Comparison of ENCODE assay signal across 8 mouse cellular contexts in genomic region chr10:81217964-81218363, GRCm38 (mm10). TPM values are rescaled to one million over a fixed set of nuclear protein-coding genes. Genes with fewer than 3 reads are reported as not detected.
DNase-seq lines count a peak whose midpoint lies in the region; ATAC-seq and TF ChIP-seq lines count a peak whose summit lies in the region.

No protein-coding gene starts in this region.

- H3K4me3 ChIP-seq in forebrain, embryonic 11.5 days (ENCODE audit: low read depth, low read length), result no peak overlapping the region
- H3K4me3 ChIP-seq in intestine, embryonic 16.5 days (ENCODE audit: low read length), result no peak overlapping the region
- H3K4me3 ChIP-seq in lung, embryonic 14.5 days (ENCODE audit: low read depth, low read length), result no peak overlapping the region

- no peak overlapping the region for H3K27ac ChIP-seq in forebrain, embryonic 11.5 days (ENCODE audit: low read depth, low read length)
- no peak overlapping the region for H3K27ac ChIP-seq in intestine, embryonic 16.5 days (ENCODE audit: low read length)
- H3K27ac ChIP-seq in lung, embryonic 14.5 days (ENCODE audit: low read depth), result no peak overlapping the region

- no peaks in the 10 kb centered on the region for H3K9me3 ChIP-seq in forebrain, embryonic 11.5 days (ENCODE audit: control insufficient read depth, low read length)
- no peaks in the 10 kb centered on the region for H3K9me3 ChIP-seq in intestine, embryonic 16.5 days (ENCODE audit: control insufficient read depth, low read length)
- no peaks in the 10 kb centered on the region for H3K9me3 ChIP-seq in lung, embryonic 14.5 days (ENCODE audit: low read depth, low read length)

- no peaks in the 10 kb centered on the region for H3K27me3 ChIP-seq in forebrain, embryonic 11.5 days (ENCODE audit: control insufficient read depth, insufficient read depth, low read length)
- H3K27me3 ChIP-seq in intestine, embryonic 16.5 days (replicated peaks; ENCODE audit: control insufficient read depth, insufficient read depth, low read length), result no peaks in the 10 kb centered on the region
- no peaks in the 10 kb centered on the region for H3K27me3 ChIP-seq in lung, embryonic 14.5 days (ENCODE audit: insufficient read depth, low read length)

- peak; percentile 82 for TF ChIP-seq CTCF in lung, embryonic 14.5 days (IDR thresholded peaks at IDR 0.05; ENCODE audit: low read depth)

- H3K36me3 ChIP-seq in forebrain, embryonic 11.5 days (ENCODE audit: control insufficient read depth, insufficient read depth, low read length), result no peaks in the 10 kb centered on the region; the same call in 1 of the 2 replicates
- H3K36me3 ChIP-seq in intestine, embryonic 16.5 days (ENCODE audit: control insufficient read depth, insufficient read depth, low read length), result no peaks in the 10 kb centered on the region
- H3K36me3 ChIP-seq in lung, embryonic 14.5 days (ENCODE audit: insufficient read depth), result no peaks in the 10 kb centered on the region

- DNase-seq in right cerebral cortex, postnatal 14 days, result peak; percentile 73
- no peak for DNase-seq in right cerebral cortex, adult 18-20 months
- peak; percentile 47 for DNase-seq in c-Kit-negative CD71-positive TER-119-positive erythroid progenitor cells, embryonic 14.5 days (ENCODE audit: low read depth, low spot score)
- DNase-seq in forebrain, embryonic 11.5 days (ENCODE audit: low spot score), result peak; percentile 82
- DNase-seq in lung, embryonic 14.5 days, result peak; percentile 70
- peak; percentile 70 for DNase-seq in retina, postnatal 1 day
- DNase-seq in yolk sac, embryonic 10.5 days (ENCODE audit: low spot score), result no peak

- no peak overlapping the region for H3K4me2 ChIP-seq in forebrain, embryonic 11.5 days (ENCODE audit: low read depth, low read length, severe bottlenecking)
- H3K4me2 ChIP-seq in intestine, embryonic 16.5 days (ENCODE audit: low read depth, low read length), result no peak overlapping the region
- no peak overlapping the region for H3K4me2 ChIP-seq in lung, embryonic 14.5 days

- ATAC-seq in forebrain, embryonic 11.5 days (replicated peaks; ENCODE audit: low FRiP score), result no peak; the same call in 1 of the 2 replicates
- peak; percentile 55 for ATAC-seq in intestine, embryonic 16.5 days
- peak; percentile 17; the same call in 1 of the 2 replicates for ATAC-seq in lung, embryonic 14.5 days (ENCODE audit: insufficient read depth)

- WGBS in forebrain, embryonic 11.5 days, result 40% methylated on average over 7 of the region's 7 CpGs
- 27% methylated on average over 7 of the region's 7 CpGs for WGBS in intestine, embryonic 16.5 days
- whole genome bisulfite sequencing in lung, embryonic 14.5 days, result 28% methylated on average over 7 of the region's 7 CpGs

- no peak overlapping the region for H3K9ac ChIP-seq in forebrain, embryonic 11.5 days (ENCODE audit: low read length)
- no peak overlapping the region for H3K9ac ChIP-seq in intestine, embryonic 16.5 days (ENCODE audit: low read depth, low read length)
- H3K9ac ChIP-seq in lung, embryonic 14.5 days, result no peak overlapping the region

- H3K4me1 ChIP-seq in forebrain, embryonic 11.5 days (replicated peaks; ENCODE audit: control insufficient read depth, insufficient read depth, low read length), result no peaks in the 10 kb centered on the region
- no peaks in the 10 kb centered on the region; the same call in 1 of the 2 replicates for H3K4me1 ChIP-seq in intestine, embryonic 16.5 days (ENCODE audit: control insufficient read depth, insufficient read depth, low read length)
- no peaks in the 10 kb centered on the region for H3K4me1 ChIP-seq in lung, embryonic 14.5 days (ENCODE audit: insufficient read depth)

RNA-seq across cellular contexts. Expression of gene Atcay, which starts 12.7 kb away (rescaled TPM):
- 20.9 and 23.2 TPM in 2 replicates for polyA plus RNA-seq in forebrain, embryonic 11.5 days (2014; fragmentation: Nextera tagmentation; extraction: Ambion mirVana)
- polyA plus RNA-seq in intestine, embryonic 16.5 days (2015; fragmentation: Nextera tagmentation; extraction: Ambion mirVana), result 1.4 and 1.5 TPM in 2 replicates
- polyA plus RNA-seq in lung, embryonic 14.5 days (2014; fragmentation: Nextera tagmentation; extraction: Ambion mirVana), result not detected in 2 replicates

RNA-seq across cellular contexts. Expression of gene Zfr2, which starts 15.0 kb away (rescaled TPM):
- polyA plus RNA-seq in forebrain, embryonic 11.5 days (2014; fragmentation: Nextera tagmentation; extraction: Ambion mirVana), result 5.3 and 6.4 TPM in 2 replicates
- 7.1 and 8.0 TPM in 2 replicates for polyA plus RNA-seq in intestine, embryonic 16.5 days (2015; fragmentation: Nextera tagmentation; extraction: Ambion mirVana)
- 3.4 and 3.6 TPM in 2 replicates for polyA plus RNA-seq in lung, embryonic 14.5 days (2014; fragmentation: Nextera tagmentation; extraction: Ambion mirVana)

RNA-seq across cellular contexts. Expression of gene Nmrk2, which starts 16.1 kb away (rescaled TPM):
- not detected in 2 replicates for polyA plus RNA-seq in forebrain, embryonic 11.5 days (2014; fragmentation: Nextera tagmentation; extraction: Ambion mirVana)
- 0.17 TPM in 1 of 2 replicates, not detected in the other for polyA plus RNA-seq in intestine, embryonic 16.5 days (2015; fragmentation: Nextera tagmentation; extraction: Ambion mirVana)
- 0.23 TPM in 1 of 2 replicates, not detected in the other for polyA plus RNA-seq in lung, embryonic 14.5 days (2014; fragmentation: Nextera tagmentation; extraction: Ambion mirVana)

RNA-seq across cellular contexts. Expression of gene 4930442H23Rik, which starts 34.3 kb away (rescaled TPM):
- not detected in 2 replicates for polyA plus RNA-seq in forebrain, embryonic 11.5 days (2014; fragmentation: Nextera tagmentation; extraction: Ambion mirVana)
- not detected in 2 replicates for polyA plus RNA-seq in intestine, embryonic 16.5 days (2015; fragmentation: Nextera tagmentation; extraction: Ambion mirVana)
- polyA plus RNA-seq in lung, embryonic 14.5 days (2014; fragmentation: Nextera tagmentation; extraction: Ambion mirVana), result not detected in 2 replicates

RNA-seq across cellular contexts. Expression of gene Matk, which starts 34.8 kb away (rescaled TPM):
- 2.6 and 4.0 TPM in 2 replicates for polyA plus RNA-seq in forebrain, embryonic 11.5 days (2014; fragmentation: Nextera tagmentation; extraction: Ambion mirVana)
- polyA plus RNA-seq in intestine, embryonic 16.5 days (2015; fragmentation: Nextera tagmentation; extraction: Ambion mirVana), result 2.0 and 2.3 TPM in 2 replicates
- 2.0 and 2.9 TPM in 2 replicates for polyA plus RNA-seq in lung, embryonic 14.5 days (2014; fragmentation: Nextera tagmentation; extraction: Ambion mirVana)

Comparison
In these comparisons a context has a peak if more than half of its experiments do, and no peak if none do; other contexts are left out.
1. DNase-seq: peak in right cerebral cortex, postnatal 14 days (single experiment), c-Kit-negative CD71-positive TER-119-positive erythroid progenitor cells, embryonic 14.5 days (single experiment), forebrain, embryonic 11.5 days (single experiment), lung, embryonic 14.5 days (single experiment) and retina, postnatal 1 day (single experiment); none in right cerebral cortex, adult 18-20 months (single experiment) and yolk sac, embryonic 10.5 days (single experiment).